Mouse (Mus musculus): Measurements from ENCODE around the gene Tspan4.

DNA sequence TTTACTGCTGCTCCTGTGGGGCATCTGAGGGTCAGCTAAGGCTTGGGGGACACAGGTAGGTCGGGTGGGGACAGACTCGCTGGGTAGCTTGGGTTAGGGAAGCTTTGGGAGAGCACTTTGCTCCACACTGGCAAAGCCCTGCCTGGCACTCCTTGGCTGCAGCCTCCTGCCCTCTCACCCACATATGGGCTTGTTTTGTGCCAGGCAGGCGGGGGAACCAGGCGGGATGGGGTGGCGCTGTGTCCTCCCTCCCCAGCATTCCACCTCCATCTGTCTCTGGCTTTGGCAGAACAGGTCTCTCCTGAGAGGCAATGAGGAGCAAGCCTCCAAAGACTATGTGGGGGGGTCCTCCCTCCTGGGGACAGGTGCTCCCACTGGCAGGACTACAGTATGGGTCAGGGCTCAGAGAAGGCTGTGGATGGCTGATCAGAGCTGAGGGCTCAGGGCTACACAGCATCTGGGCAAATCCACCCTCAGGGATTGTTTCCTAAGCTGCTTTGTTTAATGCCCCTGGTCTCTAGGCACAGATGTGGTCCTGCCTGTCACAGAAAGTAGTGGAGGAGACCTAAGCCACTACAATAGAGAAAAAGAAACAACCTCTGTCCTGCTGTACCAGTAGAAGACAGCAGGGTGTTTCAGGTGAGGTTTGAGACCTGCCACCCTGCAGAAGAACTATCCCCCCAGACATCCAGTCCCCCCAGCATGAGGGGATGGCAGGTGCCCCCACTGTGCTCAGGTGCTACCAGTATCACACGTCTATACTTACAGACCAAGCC is 42.1 kb upstream of the Tspan4 start:
- TF ChIP-seq ZNF384 (IDR thresholded peaks at IDR 0.05; ENCODE audit: low read depth, low read length) (no peak), CHD2 (IDR thresholded peaks at IDR 0.05; ENCODE audit: low read depth, low read length) (no peak), HCFC1 (IDR thresholded peaks at IDR 0.05; ENCODE audit: borderline replicate concordance, insufficient read depth, low read length) (no peak), ZC3H11A (IDR thresholded peaks at IDR 0.05; ENCODE audit: borderline replicate concordance, low read depth, low read length) (no peak), MAFK (IDR thresholded peaks at IDR 0.05; ENCODE audit: insufficient read depth, low read depth, low read length) (no peak)
